Mouse (Mus musculus): ENCODE data around the gene Olfr159.

DNA sequence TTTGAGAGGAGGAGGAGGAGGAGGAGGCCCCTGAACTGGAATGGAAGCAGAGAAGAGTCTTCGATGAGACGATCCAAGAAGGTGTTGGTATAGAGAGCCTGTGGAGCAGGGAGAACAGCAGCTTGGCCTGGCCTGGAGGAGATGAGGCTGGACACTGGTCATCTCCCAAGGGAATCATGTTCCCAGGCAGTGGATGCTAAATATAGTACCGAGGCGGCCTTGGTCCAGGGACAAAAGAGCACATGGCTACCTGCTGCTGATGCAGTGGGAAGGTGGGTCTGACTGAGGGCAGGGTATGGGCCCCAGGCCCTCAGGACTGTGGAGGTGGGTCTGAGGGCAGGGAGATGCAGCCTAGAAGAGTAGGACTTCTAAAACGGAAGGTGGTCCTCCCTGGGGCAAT lies 37.6 kb downstream of the Olfr159 start:
- TF ChIP-seq POLR2A (IDR thresholded peaks at IDR 0.05; ENCODE audit: low read depth, low read length) (no peak), CTCF (IDR thresholded peaks at IDR 0.05; ENCODE audit: extremely low read depth, insufficient read length, insufficient replicate concordance, low read depth, low read length) (no peak)
